Mouse (Mus musculus) G1E (cell line): ENCODE data around the gene Maats1. TPM values are rescaled to one million over a fixed set of nuclear protein-coding genes. Genes with fewer than 3 reads are reported as not detected.

ENCODE experiments used
- ATAC-seq: 2 replicates; pipeline ENCODE4 v1.8.0; 2016; ENCODE audit warnings: mild to moderate bottlenecking; ENCODE audit not compliant: insufficient number of reproducible peaks, poor library complexity, low FRiP score, severe bottlenecking; ENCODE audit errors: extremely low read depth
- DNase-seq: peaks from one replicate; pipeline ENCODE4 v3.0.0; 2012; ENCODE audit warnings: low spot score
- H3K27me3 ChIP-seq: 2 replicates; pipeline ENCODE4 v1.6.1; 2012; ENCODE audit warnings: mild to moderate bottlenecking, low read length, inconsistent platforms; ENCODE audit not compliant: insufficient read depth
- H3K36me3 ChIP-seq: replicated peaks from 2 replicates; pipeline ENCODE3; 2012; ENCODE audit warnings: mild to moderate bottlenecking, inconsistent platforms
- H3K4me1 ChIP-seq: 2 replicates; pipeline ENCODE4 v1.6.1; 2012; ENCODE audit warnings: low read depth, low read length, inconsistent platforms, mixed read lengths; ENCODE audit not compliant: insufficient read depth
- H3K4me3 ChIP-seq: 2 replicates; pipeline ENCODE4 v1.5.1; 2012; ENCODE audit warnings: low read depth, mild to moderate bottlenecking, inconsistent platforms, low read length, moderate library complexity, mixed read lengths
- H3K9me3 ChIP-seq: replicated peaks from 2 replicates; pipeline ENCODE4 v1.6.1; 2012; ENCODE audit warnings: inconsistent platforms
- CTCF ChIP-seq: IDR thresholded peaks from 2 replicates; pipeline ENCODE4 v1.5.1; 2012; ENCODE audit warnings: low read depth, low read length, inconsistent platforms, mixed read lengths
- GATA1 ChIP-seq: IDR thresholded peaks from 2 replicates; pipeline ENCODE4 v1.6.1; 2012; ENCODE audit warnings: borderline replicate concordance, low read length, inconsistent platforms, mixed read lengths
- GATA2 ChIP-seq: IDR thresholded peaks from 2 replicates; pipeline ENCODE4 v1.6.1; 2012; ENCODE audit warnings: low read depth, low read length, inconsistent platforms, borderline replicate concordance
- POLR2AphosphoS5 ChIP-seq: IDR thresholded peaks from 2 replicates; pipeline ENCODE4 v1.6.1; 2012; ENCODE audit warnings: low read depth, low read length, inconsistent platforms; ENCODE audit not compliant: insufficient replicate concordance
- TAL1 ChIP-seq: conservative IDR thresholded peaks from 2 replicates; pipeline ENCODE4 v1.6.1; 2012; ENCODE audit warnings: low read depth, low read length, inconsistent platforms, mixed read lengths
- polyA plus RNA-seq: library from polyadenylated mRNA; stranded (reverse); fragments of >175 nt; gene quantifications from 2 replicates; pipeline ENCODE4 v1.2.3, GENCODE M21; 2012
- total RNA-seq, 2 experiments: library from RNA; stranded (forward) in 1 of 2; stranded (reverse) in 1 of 2; fragments of 200-1000 nt in 1 of 2; fragments of >200 nt in 1 of 2; fragmentation: Nextera tagmentation in 1 of 2; gene quantifications; 2 replicates each; pipeline ENCODE4 v1.2.3; 2014 to 2017

Maats1 gene
- total and polyA plus RNA-seq, 3 experiments = 0.11 TPM; not detected in 2

GRCm38 (mm10) chr16:38285801-38286200 lies 56.1 kb downstream of the Maats1 start:
- no peaks in the 10 kb centered on the region for H3K36me3 ChIP-seq
- ATAC-seq = no peak
- H3K4me3 ChIP-seq = no peak overlapping the region
- peaks cover 10% of the 10 kb centered on the region for H3K27me3 ChIP-seq
- DNase-seq = no peak
- no peaks in the 10 kb centered on the region for H3K9me3 ChIP-seq
- no peak for TF ChIP-seq TAL1
- no peak for TF ChIP-seq GATA2
- TF ChIP-seq GATA1 = no peak
- no peak for TF ChIP-seq CTCF
- TF ChIP-seq POLR2AphosphoS5 = no peak
- no peaks in the 10 kb centered on the region for H3K4me1 ChIP-seq

GRCm38 (mm10) chr16:38283300-38283699 lies 58.6 kb downstream of the Maats1 start:
- ATAC-seq = no peak
- Histone ChIP-seq H3K36me3 (no peaks in the 10 kb centered on the region), H3K27me3 (peaks cover 11% of the 10 kb centered on the region), H3K4me3 (no peak overlapping the region), H3K9me3 (no peaks in the 10 kb centered on the region), H3K4me1 (no peaks in the 10 kb centered on the region)
- no peak for DNase-seq
- no peak for TF ChIP-seq CTCF
- no peak for TF ChIP-seq GATA2
- no peak for TF ChIP-seq POLR2AphosphoS5
- no peak for TF ChIP-seq TAL1
- no peak for TF ChIP-seq GATA1

- no peak for DNase-seq
- ATAC-seq = no peak
- Histone ChIP-seq H3K36me3 (no peaks in the 10 kb centered on the region), H3K9me3 (no peaks in the 10 kb centered on the region), H3K27me3 (peaks cover 9% of the 10 kb centered on the region), H3K4me3 (no peak overlapping the region), H3K4me1 (no peaks in the 10 kb centered on the region)
- TF ChIP-seq TAL1 = no peak
- no peak for TF ChIP-seq POLR2AphosphoS5
- no peak for TF ChIP-seq GATA1
- no peak for TF ChIP-seq GATA2
- no peak for TF ChIP-seq CTCF
Measured at GRCm38 (mm10) chr16:38282559-38283160, 59.3 kb downstream of the Maats1 start.

GRCm38 (mm10) chr16:38280951-38281350 lies 61.0 kb downstream of the Maats1 start:
- H3K4me1 ChIP-seq = no peaks in the 10 kb centered on the region
- H3K4me3 ChIP-seq = no peak overlapping the region
- H3K27me3 ChIP-seq = peaks cover 15% of the 10 kb centered on the region
- no peaks in the 10 kb centered on the region for H3K36me3 ChIP-seq
- H3K9me3 ChIP-seq = no peaks in the 10 kb centered on the region
- DNase-seq (no peak), ATAC-seq (no peak)
- TF ChIP-seq POLR2AphosphoS5 (no peak), CTCF (no peak), TAL1 (no peak), GATA2 (no peak), GATA1 (no peak)

GRCm38 (mm10) chr16:38279794-38280193 lies 62.1 kb downstream of the Maats1 start:
- no peaks in the 10 kb centered on the region for H3K9me3 ChIP-seq
- H3K4me3 ChIP-seq = no peak overlapping the region
- TF ChIP-seq CTCF (no peak), GATA1 (no peak), GATA2 (no peak), POLR2AphosphoS5 (no peak), TAL1 (no peak)
- H3K4me1 ChIP-seq = no peaks in the 10 kb centered on the region
- H3K27me3 ChIP-seq = peaks cover 15% of the 10 kb centered on the region
- DNase-seq (no peak), ATAC-seq (no peak)
- H3K36me3 ChIP-seq = no peaks in the 10 kb centered on the region

- no peak overlapping the region for H3K4me3 ChIP-seq
- no peaks in the 10 kb centered on the region for H3K4me1 ChIP-seq
- ATAC-seq (no peak), DNase-seq (no peak)
- no peaks in the 10 kb centered on the region for H3K36me3 ChIP-seq
- no peaks in the 10 kb centered on the region for H3K9me3 ChIP-seq
- peaks cover 26% of the 10 kb centered on the region for H3K27me3 ChIP-seq
- TF ChIP-seq CTCF (no peak), GATA2 (no peak), TAL1 (no peak), POLR2AphosphoS5 (no peak), GATA1 (no peak)
Measured at GRCm38 (mm10) chr16:38274737-38275136, 67.2 kb downstream of the Maats1 start.
